Mouse (Mus musculus) intestine, embryonic 16.5 days (tissue): ENCODE measurements around the gene Ftsj1. TPM values are rescaled to one million over a fixed set of nuclear protein-coding genes. Genes with fewer than 3 reads are reported as not detected.

Experiments
- ATAC-seq: fragments of 200-750 bp; cut with Nextera tagmentation; 2 replicates; pipeline ENCODE4 v1.8.0; 2017; ENCODE audit warnings: moderate TSS enrichment, moderate library complexity
- H3K27ac ChIP-seq: fragments of 300-500 bp; sonication (generic); 2 replicates; pipeline ENCODE4 v1.5.1; 2014; ENCODE audit warnings: mild to moderate bottlenecking, low read length
- H3K27me3 ChIP-seq: fragments of 300-500 bp; sonication (generic); replicated peaks from 2 replicates; pipeline ENCODE4 v1.6.1; 2014; ENCODE audit warnings: low read length, control low read depth, mixed read lengths; ENCODE audit not compliant: control insufficient read depth, insufficient read depth
- H3K36me3 ChIP-seq: fragments of 300-500 bp; sonication (generic); 2 replicates; pipeline ENCODE4 v1.6.1; 2014; ENCODE audit warnings: low read length, control low read depth; ENCODE audit not compliant: control insufficient read depth, insufficient read depth
- H3K4me1 ChIP-seq: fragments of 300-500 bp; sonication (generic); 2 replicates; pipeline ENCODE4 v1.6.1; 2014; ENCODE audit warnings: low read length, control low read depth, mixed read lengths; ENCODE audit not compliant: control insufficient read depth, insufficient read depth
- H3K4me2 ChIP-seq: fragments of 300-500 bp; sonication (generic); 2 replicates; pipeline ENCODE4 v1.6.1; 2014; ENCODE audit warnings: low read depth, low read length, control low read depth
- H3K4me3 ChIP-seq: fragments of 300-500 bp; sonication (generic); 2 replicates; pipeline ENCODE4 v1.5.1; 2014; ENCODE audit warnings: mild to moderate bottlenecking, low read length
- H3K9ac ChIP-seq: fragments of 300-500 bp; sonication (generic); 2 replicates; pipeline ENCODE4 v1.6.1; 2014; ENCODE audit warnings: low read depth, low read length
- H3K9me3 ChIP-seq: fragments of 300-500 bp; sonication (generic); 2 replicates; pipeline ENCODE4 v1.6.1; 2016; ENCODE audit warnings: low read length, control low read depth; ENCODE audit not compliant: control insufficient read depth
- WGBS: fragments of 180-500 bp; shearing (Covaris S2); extraction: QIAGEN DNeasy Blood & Tissue Kit; methylation state at CpG from one replicate; pipeline ENCODE4 v1.1.7; 2014; 5-methylcytosine and 5-hydroxymethylcytosine counted together
- polyA plus RNA-seq: library from polyadenylated mRNA; unstranded; fragments of >200 nt; fragmentation: Nextera tagmentation; extraction: Ambion mirVana; gene quantifications from 2 replicates; pipeline ENCODE4 v1.2.1, GENCODE M21; 2015

Ftsj1 gene
- polyA plus RNA-seq = 30.8 and 33.7 TPM in 2 replicates

DNA sequence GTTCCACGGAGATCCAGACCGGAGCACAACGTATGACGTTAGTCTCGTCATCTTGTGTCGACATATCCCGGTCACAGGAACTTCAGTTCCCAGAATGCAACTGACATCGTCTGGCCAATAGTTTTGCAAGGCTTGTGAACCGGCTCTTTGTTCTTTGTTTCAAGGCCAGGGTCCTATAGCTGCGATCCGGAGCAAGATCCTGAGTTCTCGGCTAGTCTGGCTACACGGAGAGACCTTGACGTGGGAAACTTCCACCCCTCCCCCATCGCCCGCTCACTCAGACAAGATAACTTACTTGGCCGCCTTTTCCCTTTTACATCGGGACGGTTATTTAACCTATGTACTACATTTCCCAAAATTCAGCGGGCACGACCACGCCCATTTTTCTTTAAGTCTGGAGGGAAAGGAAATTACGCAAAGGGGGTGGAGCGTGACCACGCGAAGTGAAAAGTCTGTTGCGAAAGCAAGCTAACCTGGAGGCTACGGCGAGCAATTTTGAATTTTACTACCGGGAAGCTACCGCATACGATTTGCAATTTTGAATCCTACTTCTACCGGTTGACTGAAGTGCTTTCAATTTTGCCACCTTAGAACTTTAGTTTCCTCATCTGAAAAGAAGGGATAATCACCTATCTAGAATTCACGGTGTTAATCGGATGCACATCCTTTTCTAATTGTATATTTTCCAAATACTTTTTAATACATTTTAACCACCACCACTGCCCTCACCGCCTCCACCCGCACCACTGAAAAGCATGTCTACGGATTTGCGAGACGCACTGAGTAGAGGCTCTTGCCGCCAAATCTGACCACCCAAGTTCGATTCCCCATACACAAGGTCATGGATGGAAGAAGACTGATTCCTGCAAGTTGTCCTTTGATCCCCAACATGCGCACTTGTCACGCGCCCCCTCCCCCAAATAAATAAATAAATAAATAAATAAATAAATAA lies at the start of gene Ftsj1:
TSS of gene Ftsj1 (minus strand) at position 73 of the 952 bp plus-strand sequence.
- peak within 1 kb of the TSS; percentile 52 for H3K4me2 ChIP-seq
- ATAC-seq = peak; percentile 96
- WGBS = 13% methylated on average over 45 of the region's 45 CpGs
- no peaks in the 10 kb centered on the region for H3K9me3 ChIP-seq
- 0 out of 2 replicates have a peak, but pooled peaks cover 3% of the 10 kb centered on the region for H3K4me1 ChIP-seq
- H3K27me3 ChIP-seq = no peaks in the 10 kb centered on the region
- H3K27ac ChIP-seq = peak within 1 kb of the TSS; percentile 66
- peak within 1 kb of the TSS; percentile 71 for H3K9ac ChIP-seq
- H3K4me3 ChIP-seq = peak within 1 kb of the TSS; percentile 64
- no peaks in the 10 kb centered on the region for H3K36me3 ChIP-seq

DNA sequence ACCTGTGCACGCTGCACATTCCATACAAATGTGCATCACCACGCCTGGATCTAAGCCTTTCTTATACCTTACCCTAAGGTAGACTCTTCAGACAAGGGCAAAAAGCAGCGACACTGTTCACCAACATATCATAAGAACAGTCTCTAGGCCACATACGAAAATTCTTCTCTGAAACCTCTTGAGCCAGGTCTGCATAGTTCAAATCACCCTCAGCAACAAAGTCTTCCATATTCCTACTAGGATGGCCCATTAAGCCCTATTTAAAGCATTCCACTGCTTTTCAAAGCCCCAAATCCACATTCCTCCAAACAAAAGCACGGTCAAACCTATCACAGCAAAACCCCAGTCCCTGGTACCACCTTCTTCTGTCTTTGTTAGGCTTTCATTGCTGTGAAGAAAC lies 36.4 kb upstream of the Ftsj1 start:
- ATAC-seq = no peak
- 86% methylated on average over 5 of the region's 5 CpGs for WGBS
- Histone ChIP-seq H3K27me3 (no peaks in the 10 kb centered on the region), H3K4me2 (no peak overlapping the region), H3K36me3 (no peaks in the 10 kb centered on the region), H3K9me3 (no peaks in the 10 kb centered on the region), H3K4me3 (no peak overlapping the region), H3K27ac (no peak overlapping the region), H3K9ac (no peak overlapping the region), H3K4me1 (no peaks in the 10 kb centered on the region)

DNA sequence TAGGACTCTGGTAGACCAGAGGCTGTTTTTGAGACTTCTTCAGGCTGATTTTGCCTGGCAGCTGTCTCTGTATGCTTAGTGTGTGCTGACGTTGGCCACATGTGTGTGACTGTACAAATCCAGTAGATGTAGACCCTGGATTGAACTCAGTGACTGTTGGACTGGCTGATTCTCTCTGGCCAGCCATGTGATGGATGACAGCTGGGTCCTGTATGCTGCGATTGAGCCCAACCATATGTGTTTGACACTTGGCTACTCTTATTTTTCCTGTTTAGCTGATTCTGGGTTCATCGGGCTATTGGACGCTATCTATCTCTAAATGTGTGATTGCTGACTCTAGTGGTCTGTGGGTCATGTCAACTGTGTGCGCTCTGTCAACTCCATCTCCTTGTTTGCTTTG lies 21.9 kb upstream of the Ftsj1 start:
- H3K9me3 ChIP-seq = no peaks in the 10 kb centered on the region
- H3K9ac ChIP-seq = no peak overlapping the region
- H3K4me3 ChIP-seq = no peak overlapping the region
- no peak for ATAC-seq
- H3K36me3 ChIP-seq = no peaks in the 10 kb centered on the region
- no peak overlapping the region for H3K4me2 ChIP-seq
- no peak overlapping the region for H3K27ac ChIP-seq
- 68% methylated on average over 5 of the region's 5 CpGs for WGBS
- no peaks in the 10 kb centered on the region for H3K27me3 ChIP-seq
- H3K4me1 ChIP-seq = no peaks in the 10 kb centered on the region

- Histone ChIP-seq H3K27me3 (no peaks in the 10 kb centered on the region), H3K4me1 (no peaks in the 10 kb centered on the region), H3K4me3 (no peak overlapping the region; the same call in 1 of the 2 replicates), H3K9me3 (no peaks in the 10 kb centered on the region), H3K4me2 (peak overlapping the region; percentile 37), H3K9ac (no peak overlapping the region), H3K27ac (no peak overlapping the region), H3K36me3 (no peaks in the 10 kb centered on the region)
- ATAC-seq = 0 out of 2 replicates have a peak, but pooled peaks have one; percentile 40
- WGBS = 22% methylated on average over 10 of the region's 10 CpGs
Observed at GRCm38 (mm10) chrX:8272000-8272399, 19.8 kb upstream of the Ftsj1 start.

- no peak for ATAC-seq
- WGBS = 20% methylated on average over 13 of the region's 15 CpGs
Observed at GRCm38 (mm10) chrX:8271083-8271820, 19.0 kb upstream of the Ftsj1 start, which contains the start of gene Slc38a5. Gene Slc38a5, plus strand, starts transcription at chrX:8271133.

DNA sequence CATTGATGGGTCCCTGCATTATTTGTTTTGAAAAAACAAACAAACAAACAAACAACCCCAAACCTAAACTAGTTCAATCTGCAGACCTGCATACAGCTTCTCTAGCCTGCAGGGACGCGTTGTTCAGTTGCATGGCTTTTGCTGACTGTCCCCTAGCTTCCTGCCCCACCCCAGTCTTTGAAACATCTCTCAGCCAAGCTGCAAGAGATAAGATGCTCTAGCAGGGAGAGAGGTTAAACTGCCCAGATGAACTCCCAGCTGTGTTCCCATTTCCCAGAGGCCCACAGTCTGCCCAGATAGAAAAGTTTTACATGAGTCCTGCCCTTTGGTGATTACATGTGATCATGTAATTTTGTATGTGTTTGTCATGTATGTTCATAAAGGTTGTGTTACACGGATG lies 12.0 kb upstream of the Ftsj1 start:
- Histone ChIP-seq H3K9me3 (no peaks in the 10 kb centered on the region), H3K4me3 (no peak overlapping the region), H3K36me3 (no peaks in the 10 kb centered on the region), H3K9ac (no peak overlapping the region), H3K4me1 (no peaks in the 10 kb centered on the region), H3K4me2 (no peak overlapping the region), H3K27ac (no peak overlapping the region), H3K27me3 (no peaks in the 10 kb centered on the region)
- 69% methylated on average over 3 of the region's 3 CpGs for WGBS
- no peak for ATAC-seq

More at GRCm38 (mm10) chrX:8271083-8271820, 19.0 kb upstream of the Ftsj1 start, which contains the start of gene Slc38a5:
- H3K4me3 ChIP-seq = peak within 1 kb of the TSS; percentile 3; the same call in 1 of the 2 replicates
- H3K36me3 ChIP-seq = no peaks in the 10 kb centered on the region
- H3K9me3 ChIP-seq = no peaks in the 10 kb centered on the region
- H3K4me2 ChIP-seq = peak within 1 kb of the TSS; percentile 37
- H3K9ac ChIP-seq = no peak within 1 kb of the TSS
- H3K27me3 ChIP-seq = no peaks in the 10 kb centered on the region
- no peaks in the 10 kb centered on the region for H3K4me1 ChIP-seq
- H3K27ac ChIP-seq = no peak within 1 kb of the TSS

GRCm38 (mm10) chrX:8263156-8263804 lies 11.1 kb upstream of the Ftsj1 start:
- H3K27ac ChIP-seq = no peak overlapping the region
- WGBS = 80% methylated on average over 5 of the region's 5 CpGs
- H3K4me2 ChIP-seq = no peak overlapping the region
- H3K9ac ChIP-seq = no peak overlapping the region
- H3K9me3 ChIP-seq = no peaks in the 10 kb centered on the region
- no peaks in the 10 kb centered on the region for H3K27me3 ChIP-seq
- no peak for ATAC-seq
- no peak overlapping the region for H3K4me3 ChIP-seq
- H3K4me1 ChIP-seq = no peaks in the 10 kb centered on the region
- H3K36me3 ChIP-seq = no peaks in the 10 kb centered on the region

- no peaks in the 10 kb centered on the region for H3K36me3 ChIP-seq
- no peak overlapping the region for H3K9ac ChIP-seq
- 74% methylated on average over 12 of the region's 12 CpGs for WGBS
- ATAC-seq = 0 out of 2 replicates have a peak, but pooled peaks have one; percentile 23
- no peaks in the 10 kb centered on the region for H3K9me3 ChIP-seq
- H3K4me3 ChIP-seq = no peak overlapping the region
- H3K4me2 ChIP-seq = no peak overlapping the region
- H3K27me3 ChIP-seq = no peaks in the 10 kb centered on the region
- no peak overlapping the region for H3K27ac ChIP-seq
- no peaks in the 10 kb centered on the region for H3K4me1 ChIP-seq
Observed at GRCm38 (mm10) chrX:8259478-8259877, 7.3 kb upstream of the Ftsj1 start.

DNA sequence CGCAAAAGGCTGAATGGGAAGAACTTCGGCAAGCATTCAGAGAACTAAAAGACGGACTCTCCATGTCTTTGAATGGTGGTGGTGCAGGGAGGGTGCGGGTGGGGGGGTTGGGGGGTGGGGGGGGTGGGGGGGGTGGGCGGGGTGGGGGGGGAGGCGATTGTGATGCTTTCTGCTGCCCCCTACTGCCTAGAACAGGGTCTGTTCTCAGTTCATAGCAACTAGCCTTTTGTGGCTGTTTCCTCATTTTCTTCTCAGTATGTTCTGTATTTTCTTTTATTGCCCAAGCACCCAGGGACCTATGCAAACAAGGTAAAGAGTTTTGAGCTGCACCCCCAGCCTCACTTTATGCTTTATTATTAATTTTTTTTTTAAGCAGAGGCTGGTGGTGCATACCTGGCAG lies 3.6 kb upstream of the Ftsj1 start:
- no peak overlapping the region for H3K9ac ChIP-seq
- WGBS = 61% methylated on average over 2 of the region's 6 CpGs
- no peak overlapping the region for H3K4me2 ChIP-seq
- no peaks in the 10 kb centered on the region for H3K9me3 ChIP-seq
- ATAC-seq = no peak
- no peaks in the 10 kb centered on the region for H3K27me3 ChIP-seq
- no peak overlapping the region for H3K27ac ChIP-seq
- H3K4me3 ChIP-seq = no peak overlapping the region
- H3K36me3 ChIP-seq = no peaks in the 10 kb centered on the region
- H3K4me1 ChIP-seq = 0 out of 2 replicates have a peak, but pooled peaks cover 3% of the 10 kb centered on the region
